Mouse (Mus musculus) cortical plate, adult 2 months (tissue): Measurements from ENCODE around the gene Erc2. TPM values are rescaled to one million over a fixed set of nuclear protein-coding genes. Genes with fewer than 3 reads are reported as not detected.

Source experiments
- H3K27ac ChIP-seq: fragments of 200-500 bp; 2 replicates; pipeline ENCODE4 v1.5.1; 2012; ENCODE audit warnings: low read length, control low read depth, inconsistent platforms; ENCODE audit not compliant: insufficient read depth
- H3K4me1 ChIP-seq: fragments of 200-500 bp; 2 replicates; pipeline ENCODE4 v1.6.1; 2011; ENCODE audit warnings: low read length; ENCODE audit not compliant: control insufficient read depth, insufficient read depth
- H3K4me3 ChIP-seq: fragments of 200-500 bp; 2 replicates; pipeline ENCODE4 v1.5.1; 2011; ENCODE audit warnings: mild to moderate bottlenecking, low read length, control low read depth; ENCODE audit not compliant: insufficient read depth
- CTCF ChIP-seq: fragments of 200-500 bp; IDR thresholded peaks from 2 replicates; pipeline ENCODE4 v1.5.1; 2011; ENCODE audit warnings: mild to moderate bottlenecking, control low read depth, low read length; ENCODE audit not compliant: insufficient read depth; ENCODE audit errors: extremely low read depth
- POLR2A ChIP-seq: fragments of 200-500 bp; IDR thresholded peaks from 2 replicates; pipeline ENCODE4 v1.6.1; 2011; ENCODE audit warnings: mild to moderate bottlenecking, low read length, control low read depth; ENCODE audit not compliant: insufficient read depth; ENCODE audit errors: extremely low read depth
- polyA plus RNA-seq: library from polyadenylated mRNA; depleted of rRNA; stranded (reverse); fragments of >200 nt; gene quantifications from 2 replicates; pipeline ENCODE4 v1.2.3, GENCODE M21; 2012

Erc2 gene
- polyA plus RNA-seq, 1 experiment = 77.8 TPM

GRCm38 (mm10) chr14:28356031-28356430 lies 733.8 kb downstream of the Erc2 start:
- no peak for TF ChIP-seq POLR2A
- no peak for TF ChIP-seq CTCF
- Histone ChIP-seq H3K4me3 (no peak overlapping the region), H3K4me1 (peaks cover 1% of the 10 kb centered on the region; the same call in 1 of the 2 replicates), H3K27ac (no peak overlapping the region)

GRCm38 (mm10) chr14:28359502-28359901 lies 737.3 kb downstream of the Erc2 start:
- no peak for TF ChIP-seq CTCF
- no peak for TF ChIP-seq POLR2A
- H3K4me3 ChIP-seq = no peak overlapping the region
- H3K27ac ChIP-seq = no peak overlapping the region
- H3K4me1 ChIP-seq = peaks cover 1% of the 10 kb centered on the region

GRCm38 (mm10) chr14:28359983-28360382 lies 737.8 kb downstream of the Erc2 start:
- Histone ChIP-seq H3K27ac (no peak overlapping the region), H3K4me3 (no peak overlapping the region), H3K4me1 (peaks cover 1% of the 10 kb centered on the region)
- TF ChIP-seq CTCF = no peak
- no peak for TF ChIP-seq POLR2A

GRCm38 (mm10) chr14:28362336-28362735 lies 740.1 kb downstream of the Erc2 start:
- Histone ChIP-seq H3K4me1 (no peaks in the 10 kb centered on the region; the same call in 1 of the 2 replicates), H3K4me3 (no peak overlapping the region), H3K27ac (no peak overlapping the region)
- TF ChIP-seq CTCF (no peak), POLR2A (no peak)

GRCm38 (mm10) chr14:28370713-28371112 lies 748.5 kb downstream of the Erc2 start:
- no peak for TF ChIP-seq POLR2A
- no peak for TF ChIP-seq CTCF
- Histone ChIP-seq H3K4me1 (no peaks in the 10 kb centered on the region), H3K4me3 (no peak overlapping the region), H3K27ac (no peak overlapping the region)

- Histone ChIP-seq H3K27ac (no peak overlapping the region), H3K4me1 (no peaks in the 10 kb centered on the region), H3K4me3 (no peak overlapping the region)
- TF ChIP-seq CTCF (no peak), POLR2A (no peak)
Measured at GRCm38 (mm10) chr14:28371651-28372050, 749.4 kb downstream of the Erc2 start.

GRCm38 (mm10) chr14:28375642-28376091 lies 753.4 kb downstream of the Erc2 start:
- Histone ChIP-seq H3K27ac (no peak overlapping the region), H3K4me3 (no peak overlapping the region), H3K4me1 (no peaks in the 10 kb centered on the region; the same call in 1 of the 2 replicates)
- no peak for TF ChIP-seq CTCF
- TF ChIP-seq POLR2A = no peak

- no peaks in the 10 kb centered on the region; the same call in 1 of the 2 replicates for H3K4me1 ChIP-seq
- no peak overlapping the region for H3K4me3 ChIP-seq
- TF ChIP-seq CTCF = no peak
- no peak for TF ChIP-seq POLR2A
- no peak overlapping the region for H3K27ac ChIP-seq
Measured at GRCm38 (mm10) chr14:28376208-28376805, 754.1 kb downstream of the Erc2 start.

- Histone ChIP-seq H3K4me3 (no peak overlapping the region), H3K4me1 (no peaks in the 10 kb centered on the region; the same call in none of the 2 replicates), H3K27ac (no peak overlapping the region)
- TF ChIP-seq POLR2A = no peak
- no peak for TF ChIP-seq CTCF
Measured at GRCm38 (mm10) chr14:28377519-28377918, 755.3 kb downstream of the Erc2 start.

GRCm38 (mm10) chr14:28380129-28380528 lies 757.9 kb downstream of the Erc2 start:
- TF ChIP-seq CTCF (no peak), POLR2A (no peak)
- H3K27ac ChIP-seq = no peak overlapping the region

More at GRCm38 (mm10) chr14:28380129-28380528, 757.9 kb downstream of the Erc2 start:
- Histone ChIP-seq H3K4me1 (no peaks in the 10 kb centered on the region; the same call in none of the 2 replicates), H3K4me3 (no peak overlapping the region)
